Mouse (Mus musculus) B cell, adult (primary cell): ENCODE measurements around the gene 2810006K23Rik. TPM values are rescaled to one million over a fixed set of nuclear protein-coding genes. Genes with fewer than 3 reads are reported as not detected.

Experiments used
- total RNA-seq: library from RNA; stranded (reverse); gene quantifications from 4 replicates; pipeline ENCODE4 v1.2.4, GENCODE M21; 2023; ENCODE audit not compliant: inconsistent age

2810006K23Rik gene
- total RNA-seq: 4.7 to 7.1 TPM (median 6.1 TPM) in 4 replicates

GRCm38 (mm10) chr5:124327510-124328364 lies at the start of gene 2810006K23Rik, which contains the start of gene Mphosph9:
TSS of gene 2810006K23Rik (plus strand) at chr5:124328089.
TSS of gene Mphosph9 (minus strand) at chr5:124327972.

GRCm38 (mm10) chr5:124362982-124363381 lies 35.1 kb downstream of the 2810006K23Rik start, which contains the start of gene Cdk2ap1:
TSS of gene Cdk2ap1 (minus strand) at chr5:124363082.

Other genes starting within 250 kb of the 2810006K23Rik start
- 2.9 to 3.4 TPM (median 3.2 TPM) in 4 replicates for gene Abcb9, start 232.3 kb upstream of the 2810006K23Rik start, total RNA-seq
- 19.8 to 21.8 TPM (median 21.2 TPM) in 4 replicates for gene Ogfod2, start 215.8 kb upstream of the 2810006K23Rik start, total RNA-seq
- 33.3 to 55.2 TPM (median 41.2 TPM) in 4 replicates for gene Arl6ip4, start 212.0 kb upstream of the 2810006K23Rik start, total RNA-seq
- gene Pitpnm2, start 78.3 kb upstream of the 2810006K23Rik start, total RNA-seq: 57.6 to 60.2 TPM (median 58.2 TPM) in 4 replicates
- 22.6 to 34.6 TPM (median 30.4 TPM) in 4 replicates for gene Mphosph9, start 117 bp upstream of the 2810006K23Rik start, total RNA-seq
- 98.9 to 113 TPM (median 107 TPM) in 4 replicates for gene Cdk2ap1, start 35.0 kb downstream of the 2810006K23Rik start, total RNA-seq
- gene Sbno1, start 97.9 kb downstream of the 2810006K23Rik start, total RNA-seq: 183 to 219 TPM (median 206 TPM) in 4 replicates
- gene Kmt5a, start 111.8 kb downstream of the 2810006K23Rik start, total RNA-seq: 48.6 to 55.1 TPM (median 54.1 TPM) in 4 replicates
- gene Rilpl2, start 150.3 kb downstream of the 2810006K23Rik start, total RNA-seq: 153 to 158 TPM (median 154 TPM) in 4 replicates
- 15.0 to 23.3 TPM (median 18.6 TPM) in 4 replicates for gene Snrnp35, start 155.0 kb downstream of the 2810006K23Rik start, total RNA-seq
- gene Rilpl1, start 203.3 kb downstream of the 2810006K23Rik start, total RNA-seq: 2.3 to 3.0 TPM (median 2.6 TPM) in 4 replicates
- 97.8 to 118 TPM (median 104 TPM) in 4 replicates for gene Tmed2, start 212.6 kb downstream of the 2810006K23Rik start, total RNA-seq
- gene Ddx55, start 224.8 kb downstream of the 2810006K23Rik start, total RNA-seq: 40.4 to 44.1 TPM (median 42.1 TPM) in 4 replicates